Mouse (Mus musculus) megakaryocyte, embryonic 14.5 days (primary cell): ENCODE data around the gene Tpra1. TPM values are rescaled to one million over a fixed set of nuclear protein-coding genes. Genes with fewer than 3 reads are reported as not detected.

ENCODE experiments used
- H3K27me3 ChIP-seq: replicated peaks from 2 replicates; pipeline ENCODE3; 2012; ENCODE audit warnings: inconsistent platforms
- H3K36me3 ChIP-seq: replicated peaks from 2 replicates; pipeline ENCODE3; 2012; ENCODE audit warnings: low read length, inconsistent platforms, mixed read lengths
- H3K4me1 ChIP-seq: 2 replicates; pipeline ENCODE4 v1.6.1; 2012; ENCODE audit warnings: inconsistent platforms
- H3K4me3 ChIP-seq: replicated peaks from 2 replicates; pipeline ENCODE3; 2012; ENCODE audit warnings: moderate library complexity, mild to moderate bottlenecking, inconsistent platforms
- H3K9me3 ChIP-seq: 2 replicates; pipeline ENCODE4 v1.6.1; 2012; ENCODE audit warnings: inconsistent platforms
- FLI1 ChIP-seq: IDR thresholded peaks from 2 replicates; pipeline ENCODE4 v1.6.1; 2012; ENCODE audit warnings: low read length, inconsistent platforms, mixed read lengths
- GATA1 ChIP-seq: IDR thresholded peaks from 3 replicates; pipeline ENCODE4 v1.6.1; 2012; ENCODE audit warnings: mixed read lengths, low read length, inconsistent platforms, borderline replicate concordance
- polyA plus RNA-seq: library from polyadenylated mRNA; stranded (reverse); fragments of >175 nt; gene quantifications from 2 replicates; pipeline ENCODE4 v1.2.3, GENCODE M21; 2012; ENCODE audit warnings: low replicate concordance; ENCODE audit not compliant: insufficient read depth

The Tpra1 gene
- polyA plus RNA-seq, 1 experiment: 102 TPM

DNA sequence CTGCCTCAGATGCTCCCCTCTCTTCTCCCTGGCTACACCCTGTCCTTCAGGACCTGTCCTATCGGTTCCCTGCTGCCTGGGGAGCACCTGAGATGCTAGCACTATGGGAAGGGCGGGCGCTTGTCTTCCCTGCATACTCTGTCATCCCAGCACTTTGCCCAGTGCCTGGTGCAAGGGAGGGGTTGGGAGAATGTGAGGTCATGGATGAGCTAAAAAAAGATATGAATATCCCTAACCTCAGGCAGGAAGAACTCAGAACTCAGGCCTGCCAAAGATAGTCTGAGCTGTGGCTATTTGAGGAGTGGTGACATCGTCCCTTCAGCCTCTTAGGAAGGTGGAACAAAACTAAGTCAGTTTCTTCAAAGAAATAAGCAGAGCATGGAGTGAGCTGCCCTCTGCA lies 39.6 kb downstream of the Tpra1 start:
- no peaks in the 10 kb centered on the region for H3K9me3 ChIP-seq
- H3K36me3 ChIP-seq: no peaks in the 10 kb centered on the region
- no peak for TF ChIP-seq GATA1
- no peak for TF ChIP-seq FLI1
- H3K4me1 ChIP-seq: peaks cover 47% of the 10 kb centered on the region
- H3K27me3 ChIP-seq: peaks cover 80% of the 10 kb centered on the region
- peak overlapping the region; percentile 23 for H3K4me3 ChIP-seq

GRCm38 (mm10) chr6:88942595-88942994 lies 40.5 kb downstream of the Tpra1 start:
- Histone ChIP-seq H3K4me3 (peak overlapping the region; percentile 14), H3K4me1 (peaks cover 47% of the 10 kb centered on the region), H3K9me3 (no peaks in the 10 kb centered on the region), H3K27me3 (peaks cover 74% of the 10 kb centered on the region), H3K36me3 (no peaks in the 10 kb centered on the region)
- TF ChIP-seq FLI1 (no peak), GATA1 (no peak)

DNA sequence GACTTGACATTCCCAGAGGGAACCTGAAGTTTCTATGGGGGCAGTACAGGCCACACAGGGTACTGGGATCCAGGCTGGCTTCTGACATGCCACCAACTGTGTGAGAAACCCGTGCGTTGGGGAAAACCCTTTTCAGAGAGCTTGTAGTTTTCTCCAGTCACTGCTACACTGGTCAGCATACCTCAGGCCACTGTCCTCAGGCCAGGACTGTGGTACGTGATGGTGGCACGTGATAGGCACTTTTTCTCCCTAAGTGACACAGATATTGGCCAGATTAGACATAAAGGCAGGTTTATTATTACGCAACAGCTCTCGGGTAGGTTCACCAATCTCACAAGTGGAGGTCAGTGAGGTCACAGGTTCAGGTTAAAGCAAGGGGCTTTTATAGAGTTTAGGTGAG lies 41.6 kb downstream of the Tpra1 start:
- H3K4me1 ChIP-seq: peaks cover 40% of the 10 kb centered on the region
- H3K36me3 ChIP-seq: no peaks in the 10 kb centered on the region
- H3K27me3 ChIP-seq: peaks cover 64% of the 10 kb centered on the region
- no peaks in the 10 kb centered on the region for H3K9me3 ChIP-seq
- H3K4me3 ChIP-seq: no peak overlapping the region
- TF ChIP-seq GATA1: no peak
- TF ChIP-seq FLI1: no peak

- no peak overlapping the region for H3K4me3 ChIP-seq
- no peak for TF ChIP-seq GATA1
- TF ChIP-seq FLI1: no peak
These were observed 44.4 kb downstream of the Tpra1 start for GRCm38 (mm10) chr6:88946442-88946841.

GRCm38 (mm10) chr6:88947771-88948170 lies 45.7 kb downstream of the Tpra1 start:
- peaks cover 39% of the 10 kb centered on the region for H3K27me3 ChIP-seq
- no peak overlapping the region for H3K4me3 ChIP-seq
- H3K36me3 ChIP-seq: no peaks in the 10 kb centered on the region
- TF ChIP-seq GATA1 (no peak), FLI1 (no peak)
- peaks cover 1% of the 10 kb centered on the region for H3K4me1 ChIP-seq
- H3K9me3 ChIP-seq: no peaks in the 10 kb centered on the region

More at GRCm38 (mm10) chr6:88946442-88946841, 44.4 kb downstream of the Tpra1 start:
- no peaks in the 10 kb centered on the region for H3K36me3 ChIP-seq
- peaks cover 46% of the 10 kb centered on the region for H3K27me3 ChIP-seq
- no peaks in the 10 kb centered on the region for H3K9me3 ChIP-seq
- peaks cover 14% of the 10 kb centered on the region for H3K4me1 ChIP-seq

- Histone ChIP-seq H3K4me1 (no peaks in the 10 kb centered on the region; the same call in 1 of the 2 replicates), H3K27me3 (peaks cover 55% of the 10 kb centered on the region)
- TF ChIP-seq FLI1 (no peak), GATA1 (no peak)
These were observed 54.7 kb downstream of the Tpra1 start for GRCm38 (mm10) chr6:88956725-88957124.

GRCm38 (mm10) chr6:88957313-88957712 lies 55.3 kb downstream of the Tpra1 start:
- H3K27me3 ChIP-seq: peaks cover 58% of the 10 kb centered on the region
- no peak for TF ChIP-seq FLI1
- TF ChIP-seq GATA1: no peak
- no peaks in the 10 kb centered on the region; the same call in 1 of the 2 replicates for H3K4me1 ChIP-seq

More at GRCm38 (mm10) chr6:88956725-88957124, 54.7 kb downstream of the Tpra1 start:
- H3K36me3 ChIP-seq: no peaks in the 10 kb centered on the region
- H3K4me3 ChIP-seq: no peak overlapping the region
- H3K9me3 ChIP-seq: peaks cover 8% of the 10 kb centered on the region

GRCm38 (mm10) chr6:88957801-88958211 lies 55.8 kb downstream of the Tpra1 start:
- TF ChIP-seq GATA1 (no peak), FLI1 (no peak)
- H3K27me3 ChIP-seq: peaks cover 60% of the 10 kb centered on the region
- H3K9me3 ChIP-seq: peaks cover 8% of the 10 kb centered on the region
- no peak overlapping the region for H3K4me3 ChIP-seq
- H3K4me1 ChIP-seq: no peaks in the 10 kb centered on the region; the same call in 1 of the 2 replicates
- H3K36me3 ChIP-seq: no peaks in the 10 kb centered on the region

More at GRCm38 (mm10) chr6:88957313-88957712, 55.3 kb downstream of the Tpra1 start:
- Histone ChIP-seq H3K9me3 (peaks cover 8% of the 10 kb centered on the region), H3K36me3 (no peaks in the 10 kb centered on the region), H3K4me3 (no peak overlapping the region)

- Histone ChIP-seq H3K4me1 (no peaks in the 10 kb centered on the region; the same call in 1 of the 2 replicates), H3K9me3 (peaks cover 8% of the 10 kb centered on the region), H3K36me3 (no peaks in the 10 kb centered on the region), H3K4me3 (no peak overlapping the region), H3K27me3 (peaks cover 60% of the 10 kb centered on the region)
- TF ChIP-seq FLI1: no peak
- TF ChIP-seq GATA1: no peak
These were observed 56.3 kb downstream of the Tpra1 start for GRCm38 (mm10) chr6:88958305-88958704.

- TF ChIP-seq GATA1: no peak
- no peak for TF ChIP-seq FLI1
- Histone ChIP-seq H3K9me3 (no peaks in the 10 kb centered on the region; the same call in 1 of the 2 replicates), H3K27me3 (peaks cover 67% of the 10 kb centered on the region), H3K4me1 (peaks cover 7% of the 10 kb centered on the region), H3K36me3 (no peaks in the 10 kb centered on the region), H3K4me3 (no peak overlapping the region)
These were observed 57.8 kb downstream of the Tpra1 start for GRCm38 (mm10) chr6:88959834-88960233.

- Histone ChIP-seq H3K27me3 (peaks cover 77% of the 10 kb centered on the region), H3K9me3 (no peaks in the 10 kb centered on the region; the same call in 1 of the 2 replicates), H3K36me3 (no peaks in the 10 kb centered on the region), H3K4me1 (peaks cover 7% of the 10 kb centered on the region), H3K4me3 (no peak overlapping the region)
- TF ChIP-seq FLI1: no peak
- TF ChIP-seq GATA1: no peak
These were observed 58.9 kb downstream of the Tpra1 start for GRCm38 (mm10) chr6:88960941-88961340.

Other genes with a start within 250 kb of the Tpra1 start
- gene Mgll, start 177.8 kb upstream of the Tpra1 start, polyA plus RNA-seq: 3.9 and 6.7 TPM in 2 replicates
- gene Abtb1, start 60.3 kb upstream of the Tpra1 start, polyA plus RNA-seq: 33.5 and 113 TPM in 2 replicates
- gene Podxl2, start 27.2 kb upstream of the Tpra1 start, polyA plus RNA-seq: 1.2 and 3.2 TPM in 2 replicates
- gene Mcm2, start 3.5 kb upstream of the Tpra1 start, polyA plus RNA-seq: 133 and 188 TPM in 2 replicates